Comparison of ENCODE assay signal across 20 mouse cellular contexts in genomic region chr8:107495425-107495824, GRCm38 (mm10). TPM values are rescaled to one million over a fixed set of nuclear protein-coding genes. Genes with fewer than 3 reads are reported as not detected.
DNase-seq lines count a peak whose midpoint lies in the region; ATAC-seq lines count a peak whose summit lies in the region.
"Had no signal": no experiment of that assay in that cellular context is flagged by ENCODE, and none has a peak within 500 bp of the region (broad histone marks: within the 10 kb centered on the region; RNA-seq: fewer than 3 reads in every experiment).

No protein-coding gene starts in this region.

- H3K36me3 ChIP-seq in embryonic facial prominence, embryonic 12.5 days: no peaks in the 10 kb centered on the region
- H3K36me3 ChIP-seq in intestine, embryonic 15.5 days: no peaks in the 10 kb centered on the region
- H3K36me3 ChIP-seq in limb, embryonic 15.5 days: no peaks in the 10 kb centered on the region
- H3K36me3 ChIP-seq in stomach, embryonic 14.5 days (ENCODE audit: control insufficient read depth, insufficient read depth, low read length): no peaks in the 10 kb centered on the region
- H3K36me3 ChIP-seq: kidney, embryonic 15.5 days; liver, embryonic 13.5 days had no signal

- peak overlapping the region; percentile 69 for H3K27ac ChIP-seq in embryonic facial prominence, embryonic 12.5 days
- H3K27ac ChIP-seq in intestine, embryonic 15.5 days: no peak overlapping the region
- peak overlapping the region; percentile 87 for H3K27ac ChIP-seq in limb, embryonic 15.5 days
- peak overlapping the region; percentile 1; the same call in 1 of the 2 replicates for H3K27ac ChIP-seq in stomach, embryonic 14.5 days (ENCODE audit: low read length)
- H3K27ac ChIP-seq: kidney, embryonic 15.5 days; liver, embryonic 13.5 days had no signal

- no peak for DNase-seq in kidney, postnatal 4 days
- no peak for DNase-seq in thymus, adult 18-20 months
- DNase-seq in gastrocnemius, postnatal 10 days: no peak
- DNase-seq: adrenal gland, postnatal 36 days; B cell, adult 2 months; cerebellum, adult 11-12 months; cerebellum, postnatal 14 days; embryo, embryonic 11 days; gastrocnemius, postnatal 36 days; liver, embryonic 13.5 days; right cerebral cortex, adult 18-20 months had no signal

- no peak overlapping the region for H3K4me3 ChIP-seq in embryonic facial prominence, embryonic 12.5 days
- H3K4me3 ChIP-seq in intestine, embryonic 15.5 days (replicated peaks): no peak overlapping the region
- no peak overlapping the region for H3K4me3 ChIP-seq in limb, embryonic 15.5 days
- H3K4me3 ChIP-seq in stomach, embryonic 14.5 days (ENCODE audit: low read depth, low read length): no peak overlapping the region
- H3K4me3 ChIP-seq: erythroblast, embryonic 14.5 days; hindbrain, embryonic 10.5 days; kidney, embryonic 15.5 days; liver, embryonic 13.5 days had no signal

- no peak overlapping the region for H3K9ac ChIP-seq in embryonic facial prominence, embryonic 12.5 days
- no peak overlapping the region for H3K9ac ChIP-seq in intestine, embryonic 15.5 days
- H3K9ac ChIP-seq in limb, embryonic 15.5 days: no peak overlapping the region
- H3K9ac ChIP-seq in stomach, embryonic 14.5 days (replicated peaks; ENCODE audit: low read depth, low read length): no peak overlapping the region
- H3K9ac ChIP-seq: kidney, embryonic 15.5 days; liver, embryonic 13.5 days had no signal

- H3K4me2 ChIP-seq in embryonic facial prominence, embryonic 12.5 days (replicated peaks): no peak overlapping the region
- H3K4me2 ChIP-seq in intestine, embryonic 15.5 days (replicated peaks): no peak overlapping the region
- H3K4me2 ChIP-seq in limb, embryonic 15.5 days: no peak overlapping the region
- no peak overlapping the region for H3K4me2 ChIP-seq in stomach, embryonic 14.5 days (replicated peaks; ENCODE audit: low read depth, low read length)
- H3K4me2 ChIP-seq: kidney, embryonic 15.5 days; liver, embryonic 13.5 days; midbrain, embryonic 11.5 days had no signal

- 79% methylated on average over 9 of the region's 9 CpGs for WGBS in embryonic facial prominence, embryonic 12.5 days
- 52% methylated on average over 9 of the region's 9 CpGs for WGBS in intestine, embryonic 15.5 days
- 44% methylated on average over 9 of the region's 9 CpGs for WGBS in limb, embryonic 15.5 days
- WGBS in stomach, embryonic 14.5 days: 41% methylated on average over 9 of the region's 9 CpGs

- ATAC-seq in embryonic facial prominence, embryonic 12.5 days (ENCODE audit: insufficient number of reproducible peaks, insufficient read depth, low FRiP score, low TSS enrichment): no peak
- peak; percentile 59 for ATAC-seq in intestine, embryonic 15.5 days
- ATAC-seq in limb, embryonic 15.5 days (ENCODE audit: insufficient number of reproducible peaks, low FRiP score, low TSS enrichment, low read depth): peak; percentile 72
- ATAC-seq in stomach, embryonic 14.5 days (ENCODE audit: insufficient number of reproducible peaks, insufficient read depth, low FRiP score, low read depth): peak; percentile 82
- ATAC-seq: forebrain, embryonic 14.5 days had no signal

- H3K4me1 ChIP-seq in embryonic facial prominence, embryonic 12.5 days: peaks cover 39% of the 10 kb centered on the region
- H3K4me1 ChIP-seq in intestine, embryonic 15.5 days (replicated peaks): peaks cover 13% of the 10 kb centered on the region; the same call in 1 of the 2 replicates
- H3K4me1 ChIP-seq in limb, embryonic 15.5 days: peaks cover 51% of the 10 kb centered on the region
- H3K4me1 ChIP-seq in stomach, embryonic 14.5 days (ENCODE audit: control insufficient read depth, insufficient read depth, low read length): peaks cover 15% of the 10 kb centered on the region; the same call in 1 of the 2 replicates

- H3K27me3 ChIP-seq in embryonic facial prominence, embryonic 12.5 days: no peaks in the 10 kb centered on the region
- no peaks in the 10 kb centered on the region for H3K27me3 ChIP-seq in intestine, embryonic 15.5 days (replicated peaks)
- H3K27me3 ChIP-seq in limb, embryonic 15.5 days: no peaks in the 10 kb centered on the region
- no peaks in the 10 kb centered on the region for H3K27me3 ChIP-seq in stomach, embryonic 14.5 days (ENCODE audit: control insufficient read depth, insufficient read depth, low read length)
- H3K27me3 ChIP-seq: kidney, embryonic 15.5 days; liver, embryonic 13.5 days had no signal

- H3K9me3 ChIP-seq in embryonic facial prominence, embryonic 12.5 days: no peaks in the 10 kb centered on the region
- H3K9me3 ChIP-seq in intestine, embryonic 15.5 days: no peaks in the 10 kb centered on the region
- no peaks in the 10 kb centered on the region for H3K9me3 ChIP-seq in limb, embryonic 15.5 days
- no peaks in the 10 kb centered on the region for H3K9me3 ChIP-seq in stomach, embryonic 14.5 days (ENCODE audit: control insufficient read depth, low read depth, low read length)
- H3K9me3 ChIP-seq: hindbrain, embryonic 10.5 days; kidney, embryonic 15.5 days; liver, embryonic 13.5 days had no signal

RNA-seq across cellular contexts. Expression of gene Wwp2, which starts 59.3 kb away (rescaled TPM):
- polyA plus RNA-seq in embryonic facial prominence, embryonic 12.5 days (2016; fragmentation: Nextera tagmentation; extraction: Ambion mirVana): 160 and 181 TPM in 2 replicates
- polyA plus RNA-seq in intestine, embryonic 15.5 days (2015; fragmentation: Nextera tagmentation; extraction: Ambion mirVana): 37.0 and 39.2 TPM in 2 replicates
- polyA plus RNA-seq in limb, embryonic 15.5 days (2015; fragmentation: Nextera tagmentation; extraction: Ambion mirVana): 114 and 119 TPM in 2 replicates
- polyA plus RNA-seq in stomach, embryonic 14.5 days (2014; fragmentation: Nextera tagmentation; extraction: Ambion mirVana): 37.1 and 39.8 TPM in 2 replicates
- 10 to 100 TPM; 15.2 to 23.4 TPM for total RNA-seq in gastrocnemius, postnatal 10 days (2021)
